Mouse (Mus musculus): ENCODE measurements at regions not wholly inside any gene's neighbourhood (a gene's known extent, or its start where the extent isn't known, plus 50 kb on each side); places are given as distances from the start of the nearest gene placed in this dataset. TPM values are rescaled to one million over a fixed set of nuclear protein-coding genes. Genes with fewer than 3 reads are reported as not detected.

MicroRNAs in the stretch of these regions (microRNA counts, 519-probe panel; counts per million panel counts)
- microRNA mmu-miR-129-3p (2,505 counts per million, percentile 48 among the panel's probes with 10 or more counts), microRNA mmu-miR-129-5p (2,106 counts per million, percentile 23 among the panel's probes with 10 or more counts)

Small RNAs in the stretch of these regions (microRNA-seq; reads per million reads assigned to microRNA genes)
- gene Mir129-2 (ENCODE audit: borderline number of aligned reads) = not detected
- gene Mir129b (ENCODE audit: borderline number of aligned reads) = not detected
